Mouse (Mus musculus) hindlimb bud, embryonic 11.5 days (tissue): Measurements from ENCODE around the gene Fcor.

ENCODE experiments used
- DNase-seq: peaks from one replicate; pipeline ENCODE4 v3.0.0-alpha.2; 2012; ENCODE audit warnings: low read depth, low spot score; ENCODE audit errors: extremely low spot score

The Fcor gene

GRCm38 (mm10) chr8:3622119-3622518 is 50.0 kb downstream of the Fcor start:
- no peak for DNase-seq

DNA sequence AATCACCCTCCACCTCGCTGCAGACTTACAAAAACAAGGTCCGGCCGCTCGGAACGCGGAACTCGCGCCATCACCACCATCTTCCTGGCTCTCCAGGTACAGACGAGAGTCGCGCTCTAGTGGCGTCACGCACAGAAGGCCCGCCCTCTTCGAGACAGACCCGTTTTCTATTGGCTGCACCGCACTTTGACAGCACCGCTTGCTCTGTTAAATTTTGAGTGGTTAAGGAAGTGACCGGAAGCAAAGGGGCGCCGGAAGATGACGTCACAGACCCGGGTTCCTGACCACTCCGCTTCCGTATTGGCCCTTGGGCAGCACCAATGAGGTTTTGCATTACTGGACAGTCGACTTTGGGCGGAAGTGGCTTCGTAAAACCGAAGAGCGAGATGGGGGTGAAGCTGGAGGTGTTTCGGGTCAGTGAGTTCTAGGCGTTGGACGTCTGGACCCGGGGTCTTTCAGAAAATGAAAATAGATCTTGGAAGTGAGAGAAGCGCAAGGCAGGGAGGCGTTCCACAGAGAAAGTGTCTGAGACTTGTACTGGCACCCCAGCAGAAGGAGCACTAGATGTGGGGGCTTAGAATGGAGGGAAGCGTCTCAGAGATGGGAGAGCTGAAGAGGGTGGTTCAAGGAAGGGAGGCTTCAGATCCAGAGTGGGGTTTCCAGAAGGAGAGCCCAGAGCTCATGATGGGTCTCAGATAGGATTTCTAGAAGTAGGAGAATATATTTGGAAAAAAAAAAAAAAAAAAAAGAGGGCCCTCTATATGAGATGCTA is 50.8 kb downstream of the Fcor start, which contains the start of the genes Xab2 and Pet100:
Gene Xab2 (minus strand): TSS at position 118 of the 772 bp plus-strand sequence.
Gene Pet100 (plus strand): TSS at position 350 of the 772 bp plus-strand sequence.
- DNase-seq: peak; percentile 100
